In the genomic region with DNA sequence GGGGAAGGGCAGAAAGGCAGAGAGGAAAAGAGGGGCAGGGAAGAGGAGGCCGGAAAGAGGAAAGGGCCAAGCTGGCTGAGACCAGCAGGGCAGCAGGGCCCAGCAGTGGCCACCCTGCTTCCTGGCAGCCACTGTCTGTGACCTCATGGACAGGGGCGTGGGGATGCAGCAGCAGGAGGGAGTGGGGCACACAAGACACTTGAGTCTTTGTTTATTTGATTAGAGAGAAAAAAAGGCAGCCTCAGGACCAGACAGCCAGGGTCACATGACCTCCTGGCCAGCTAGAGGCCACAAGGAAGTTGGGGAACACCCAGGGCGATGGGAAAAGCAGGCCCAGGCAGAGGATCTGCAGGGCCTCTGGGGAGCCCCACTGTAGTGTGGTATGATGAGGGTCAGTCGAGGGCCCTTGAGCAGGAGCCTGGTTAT, we compare ENCODE assay signal across 8 mouse cellular contexts. TPM values are rescaled to one million over a fixed set of nuclear protein-coding genes. Genes with fewer than 3 reads are reported as not detected.
DNase-seq lines count a peak whose midpoint lies in the region; ATAC-seq and TF ChIP-seq lines count a peak whose summit lies in the region.

No protein-coding gene starts in this region.

- no peaks in the 10 kb centered on the region for H3K9me3 ChIP-seq in lung, embryonic 16.5 days (ENCODE audit: control insufficient read depth, low read length)

- ATAC-seq in frontal cortex, adult (ENCODE audit: low TSS enrichment), result peak; percentile 80
- ATAC-seq in lung, embryonic 16.5 days (ENCODE audit: low read depth), result peak; percentile 77
- no peak for ATAC-seq in erythroid progenitor cell, adult 5-6 weeks (replicated peaks; ENCODE audit: low FRiP score, poor library complexity, severe bottlenecking)

- DNase-seq in 3134 (ENCODE audit: extremely low read depth, insufficient read length, low spot score), result peak; percentile 64
- peak; percentile 65 to 72 for DNase-seq in heart, postnatal 36 days
- DNase-seq in layer of hippocampus, adult 9-11 months, result peak; percentile 90
- peak; percentile 72 for DNase-seq in testis, postnatal 10 days (ENCODE audit: low spot score)

- no peaks in the 10 kb centered on the region for H3K27me3 ChIP-seq in lung, embryonic 16.5 days (ENCODE audit: control insufficient read depth, insufficient read depth, low read depth, low read length)

- intact Hi-C loops in heart, postnatal 36 days (cut with DNase I), result loop anchor here (2.0 kb wide), 1 partner anchor 17 kb away; no protein-coding TSS in a partner anchor

- 17% methylated on average over 4 of the region's 4 CpGs for WGBS in lung, embryonic 16.5 days

- no peak overlapping the region for H3K4me2 ChIP-seq in lung, embryonic 16.5 days (ENCODE audit: low read depth, low read length)

- H3K36me3 ChIP-seq in lung, embryonic 16.5 days (ENCODE audit: control insufficient read depth, insufficient read depth, low read length), result peaks cover 13% of the 10 kb centered on the region; the same call in 1 of the 2 replicates

- peak overlapping the region; percentile 76 for H3K27ac ChIP-seq in bone marrow macrophage, adult 2 months (ENCODE audit: insufficient read depth, low read depth, low read length)
- no peak overlapping the region; the same call in 1 of the 2 replicates for H3K27ac ChIP-seq in lung, embryonic 16.5 days (ENCODE audit: low read length)

- no peak overlapping the region for H3K9ac ChIP-seq in lung, embryonic 16.5 days (ENCODE audit: low read length)

- TF ChIP-seq CTCF in bone marrow macrophage, adult 2 months (IDR thresholded peaks at IDR 0.05; ENCODE audit: low read depth, low read length), result no peak

- peaks cover 80% of the 10 kb centered on the region for H3K4me1 ChIP-seq in bone marrow macrophage, adult 2 months (ENCODE audit: control insufficient read depth, insufficient read depth, low read length)
- H3K4me1 ChIP-seq in lung, embryonic 16.5 days (replicated peaks; ENCODE audit: control insufficient read depth, insufficient read depth, low read length), result peaks cover 6% of the 10 kb centered on the region

- TF ChIP-seq POLR2A in bone marrow macrophage, adult 2 months (IDR thresholded peaks at IDR 0.05; ENCODE audit: borderline replicate concordance, low read depth, low read length), result no peak

- H3K4me3 ChIP-seq in bone marrow macrophage, adult 2 months (ENCODE audit: insufficient read depth, low read length), result no peak overlapping the region
- H3K4me3 ChIP-seq in lung, embryonic 16.5 days (ENCODE audit: low read length), result no peak overlapping the region

RNA-seq across cellular contexts. Expression of a gene that starts 17.7 kb away (rescaled TPM):
- 193 and 213 TPM in 2 replicates for polyA plus RNA-seq in bone marrow macrophage, adult 2 months (2012; ENCODE audit: insufficient read depth, insufficient read length, missing spikeins)
- total RNA-seq in heart, postnatal 36 days (2021), result 10 to 100 TPM; 13.3 to 15.3 TPM
- 23.6 and 24.4 TPM in 2 replicates for polyA plus RNA-seq in lung, embryonic 16.5 days (2015; fragmentation: Nextera tagmentation; extraction: Ambion mirVana)
- total RNA-seq in erythroid progenitor cell, adult 5-6 weeks (2015; ENCODE audit: low replicate concordance), result 32.3 and 42.2 TPM in 2 replicates
- total RNA-seq in erythroid progenitor cell, adult 5-6 weeks (2017; ENCODE audit: low replicate concordance), result 48.6 and 54.6 TPM in 2 replicates

RNA-seq across cellular contexts. Expression of a gene that starts 24.9 kb away (rescaled TPM):
- 3.8 and 4.4 TPM in 2 replicates for polyA plus RNA-seq in bone marrow macrophage, adult 2 months (2012; ENCODE audit: insufficient read depth, insufficient read length, missing spikeins)
- total RNA-seq in heart, postnatal 36 days (2021), result under 1 TPM; 0.30 to 0.61 TPM
- 16.1 and 17.0 TPM in 2 replicates for polyA plus RNA-seq in lung, embryonic 16.5 days (2015; fragmentation: Nextera tagmentation; extraction: Ambion mirVana)
- total RNA-seq in erythroid progenitor cell, adult 5-6 weeks (2015; ENCODE audit: low replicate concordance), result 75.0 and 77.1 TPM in 2 replicates
- total RNA-seq in erythroid progenitor cell, adult 5-6 weeks (2017; ENCODE audit: low replicate concordance), result 68.7 and 94.9 TPM in 2 replicates

RNA-seq across cellular contexts. Expression of a gene that starts 42.1 kb away (rescaled TPM):
- polyA plus RNA-seq in bone marrow macrophage, adult 2 months (2012; ENCODE audit: insufficient read depth, insufficient read length, missing spikeins), result 4.1 and 6.4 TPM in 2 replicates
- total RNA-seq in heart, postnatal 36 days (2021), result not detected
- polyA plus RNA-seq in lung, embryonic 16.5 days (2015; fragmentation: Nextera tagmentation; extraction: Ambion mirVana), result not detected in 2 replicates
- not detected in 2 replicates for total RNA-seq in erythroid progenitor cell, adult 5-6 weeks (2015; ENCODE audit: low replicate concordance)
- not detected in 2 replicates for total RNA-seq in erythroid progenitor cell, adult 5-6 weeks (2017; ENCODE audit: low replicate concordance)

Comparison
In these comparisons a context has a peak if more than half of its experiments do, and no peak if none do; other contexts are left out.
1. RNA of a gene that starts 24.9 kb away (total RNA-seq): 68.7 to 94.9 TPM in erythroid progenitor cell, adult 5-6 weeks; 0.30 to 0.61 TPM in heart, postnatal 36 days; every median in the first group is over 10 times any median in the second.
2. Peak in every context shown above with its lines, with median percentiles within 50 percentile points of each other: DNase-seq.